Mouse (Mus musculus): ENCODE data around the gene Gab2. TPM values are rescaled to one million over a fixed set of nuclear protein-coding genes. Genes with fewer than 3 reads are reported as not detected.
A peak's percentile ranks its signal among the peaks of the same experiment; 100 is the strongest.

The Gab2 gene
- polyA plus RNA-seq (2016; fragmentation: Nextera tagmentation; extraction: Ambion mirVana), result 15.1 and 17.7 TPM in 2 replicates

DNA sequence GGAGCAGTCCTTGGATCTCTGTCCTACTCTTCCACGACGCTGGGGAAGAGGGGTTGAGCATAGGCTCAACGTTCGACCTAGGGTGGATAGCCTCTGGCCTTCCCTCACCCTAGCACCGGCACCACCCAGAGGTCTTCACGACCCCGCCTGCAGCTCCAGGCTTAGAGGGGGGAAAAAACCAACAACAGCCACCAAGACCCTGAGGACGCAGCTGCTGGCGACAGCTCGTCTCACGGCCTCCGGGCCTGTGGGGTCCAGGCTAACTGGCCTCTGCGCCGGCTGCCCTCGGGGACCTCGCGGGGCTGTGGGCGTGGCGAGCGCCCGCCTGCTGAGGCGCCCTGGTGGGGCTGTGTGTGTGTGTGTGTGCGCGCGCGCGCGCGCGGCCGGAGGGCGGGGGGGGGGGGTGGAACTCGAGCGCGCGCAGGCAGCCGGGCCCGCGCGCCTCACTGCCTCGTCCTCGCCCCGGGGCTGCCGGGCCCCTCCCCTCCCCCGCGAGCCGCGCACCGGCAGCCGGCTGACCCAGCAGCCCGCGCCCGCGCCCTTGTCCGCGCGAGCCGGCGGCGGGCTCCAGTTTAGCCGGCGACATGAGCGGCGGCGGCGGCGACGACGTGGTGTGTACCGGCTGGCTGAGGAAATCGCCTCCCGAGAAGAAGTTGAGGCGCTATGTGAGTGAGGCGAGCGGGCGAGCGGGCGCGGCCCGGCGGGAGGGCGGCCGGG, at the start of gene Gab2:
Gene Gab2 (plus strand): TSS at position 345 of the 717 bp plus-strand sequence.
- peak within 1 kb of the TSS; percentile 94 for H3K4me3 ChIP-seq
- no peaks in the 10 kb centered on the region for H3K36me3 ChIP-seq
- ATAC-seq (ENCODE audit: low FRiP score, low read depth), result peak; percentile 83
- WGBS, result under 1% methylated on average over 68 of the region's 83 CpGs
- peaks cover 16% of the 10 kb centered on the region; the same call in 1 of the 2 replicates for H3K4me1 ChIP-seq
- H3K4me2 ChIP-seq (replicated peaks), result peak within 1 kb of the TSS; percentile 83
- H3K27me3 ChIP-seq (replicated peaks), result no peaks in the 10 kb centered on the region
- H3K27ac ChIP-seq, result peak within 1 kb of the TSS; percentile 80
- H3K9me3 ChIP-seq, result no peaks in the 10 kb centered on the region
- H3K9ac ChIP-seq, result peak within 1 kb of the TSS; percentile 96

- ATAC-seq (ENCODE audit: low FRiP score, low read depth), result no peak
- Histone ChIP-seq H3K27ac (no peak overlapping the region), H3K4me3 (no peak overlapping the region), H3K4me1 (no peaks in the 10 kb centered on the region), H3K9ac (no peak overlapping the region), H3K27me3 (replicated peaks) (no peaks in the 10 kb centered on the region), H3K9me3 (no peaks in the 10 kb centered on the region), H3K4me2 (replicated peaks) (no peak overlapping the region), H3K36me3 (no peaks in the 10 kb centered on the region)
- 87% methylated on average over 2 of the region's 2 CpGs for WGBS
These were observed 49.0 kb upstream of the Gab2 start for GRCm38 (mm10) chr7:97032412-97032811.

DNA sequence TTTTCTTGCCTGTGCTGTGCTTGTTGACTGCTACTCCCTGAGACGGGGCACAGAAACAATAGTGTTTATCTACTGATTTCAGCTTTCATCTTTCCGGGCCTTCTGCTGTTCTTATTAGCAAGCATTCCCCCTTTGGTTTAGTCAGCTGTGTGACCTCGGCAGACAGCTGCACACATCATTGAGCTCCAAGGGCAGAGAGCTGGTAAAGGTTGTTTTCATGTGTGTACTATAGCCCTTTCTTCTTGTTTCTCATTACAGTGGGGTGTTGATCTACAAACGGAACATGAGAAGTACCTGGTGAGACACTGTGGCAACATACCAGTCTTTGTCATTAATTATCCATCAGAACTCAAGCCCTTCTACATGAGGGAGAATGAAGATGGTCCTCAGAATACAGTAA, 41.7 kb upstream of the Gab2 start:
- H3K4me2 ChIP-seq (replicated peaks), result no peak overlapping the region
- no peak for ATAC-seq (ENCODE audit: low FRiP score, low read depth)
- H3K27me3 ChIP-seq (replicated peaks), result no peaks in the 10 kb centered on the region
- H3K4me1 ChIP-seq, result no peaks in the 10 kb centered on the region
- H3K9me3 ChIP-seq, result no peaks in the 10 kb centered on the region
- no peak overlapping the region for H3K27ac ChIP-seq
- no peaks in the 10 kb centered on the region for H3K36me3 ChIP-seq
- WGBS, result 72% methylated on average over 4 of the region's 4 CpGs
- H3K4me3 ChIP-seq, result no peak overlapping the region
- no peak overlapping the region for H3K9ac ChIP-seq

DNA sequence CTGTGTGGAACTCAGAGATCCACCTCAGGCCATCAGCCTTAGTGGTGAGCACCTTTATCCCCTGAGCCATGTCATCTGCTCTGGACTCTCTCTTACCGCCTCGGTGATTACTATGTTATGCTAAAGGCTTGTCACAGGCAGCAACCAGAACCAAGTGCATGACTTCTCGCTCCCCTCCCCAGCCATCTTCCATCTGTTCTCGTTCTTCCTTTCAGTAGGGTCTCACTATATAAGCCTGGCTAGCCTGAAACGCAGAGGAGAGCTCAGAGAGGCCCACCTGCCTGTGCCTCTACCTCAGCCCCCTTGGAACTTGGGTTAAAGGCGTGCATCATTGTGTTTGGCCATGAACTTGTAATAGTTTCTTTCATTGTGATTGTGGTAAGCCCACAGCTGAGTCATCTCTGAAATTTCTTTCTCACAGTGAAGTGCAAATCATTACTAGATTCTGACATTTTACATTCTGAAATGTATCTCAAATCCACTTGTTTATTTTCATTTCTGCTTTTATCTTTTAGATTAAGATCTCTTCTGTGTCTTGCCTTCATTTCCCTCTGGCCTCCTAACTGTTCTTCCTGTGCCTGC, 39.4 kb upstream of the Gab2 start:
- 91% methylated on average over 6 of the region's 6 CpGs for WGBS
- no peak for ATAC-seq (ENCODE audit: low FRiP score, low read depth)
- Histone ChIP-seq H3K36me3 (no peaks in the 10 kb centered on the region), H3K4me3 (no peak overlapping the region), H3K4me1 (no peaks in the 10 kb centered on the region), H3K27ac (no peak overlapping the region), H3K27me3 (replicated peaks) (no peaks in the 10 kb centered on the region), H3K4me2 (replicated peaks) (no peak overlapping the region), H3K9me3 (no peaks in the 10 kb centered on the region), H3K9ac (no peak overlapping the region)

- ATAC-seq (ENCODE audit: low FRiP score, low read depth), result no peak
- Histone ChIP-seq H3K4me3 (no peak overlapping the region), H3K4me2 (replicated peaks) (no peak overlapping the region), H3K27ac (no peak overlapping the region), H3K9ac (no peak overlapping the region), H3K9me3 (no peaks in the 10 kb centered on the region), H3K27me3 (replicated peaks) (no peaks in the 10 kb centered on the region), H3K4me1 (no peaks in the 10 kb centered on the region), H3K36me3 (no peaks in the 10 kb centered on the region)
- WGBS, result 80% methylated on average over 1 of the region's 1 CpGs
These were observed 38.4 kb upstream of the Gab2 start for GRCm38 (mm10) chr7:97042981-97043380.

GRCm38 (mm10) chr7:97060966-97061365, 20.4 kb upstream of the Gab2 start:
- Histone ChIP-seq H3K27me3 (replicated peaks) (no peaks in the 10 kb centered on the region), H3K9me3 (no peaks in the 10 kb centered on the region), H3K36me3 (no peaks in the 10 kb centered on the region), H3K4me2 (replicated peaks) (no peak overlapping the region), H3K4me3 (no peak overlapping the region), H3K9ac (no peak overlapping the region), H3K27ac (no peak overlapping the region), H3K4me1 (no peaks in the 10 kb centered on the region)
- WGBS, result 94% methylated on average over 2 of the region's 2 CpGs
- no peak for ATAC-seq (ENCODE audit: low FRiP score, low read depth)

- no peak for ATAC-seq (ENCODE audit: low FRiP score, low read depth)
- 68% methylated on average over 3 of the region's 3 CpGs for WGBS
- H3K9me3 ChIP-seq, result no peaks in the 10 kb centered on the region
These were observed 9.9 kb upstream of the Gab2 start for GRCm38 (mm10) chr7:97071512-97071911.

GRCm38 (mm10) chr7:97072061-97072460, 9.3 kb upstream of the Gab2 start:
- Histone ChIP-seq H3K4me1 (no peaks in the 10 kb centered on the region), H3K27me3 (replicated peaks) (no peaks in the 10 kb centered on the region), H3K4me2 (replicated peaks) (no peak overlapping the region), H3K4me3 (no peak overlapping the region), H3K36me3 (no peaks in the 10 kb centered on the region), H3K27ac (no peak overlapping the region), H3K9ac (no peak overlapping the region), H3K9me3 (no peaks in the 10 kb centered on the region)
- ATAC-seq (ENCODE audit: low FRiP score, low read depth), result no peak
- 89% methylated on average over 5 of the region's 5 CpGs for WGBS

More at GRCm38 (mm10) chr7:97071512-97071911, 9.9 kb upstream of the Gab2 start:
- Histone ChIP-seq H3K9ac (no peak overlapping the region), H3K4me1 (no peaks in the 10 kb centered on the region), H3K4me3 (no peak overlapping the region), H3K36me3 (no peaks in the 10 kb centered on the region), H3K4me2 (replicated peaks) (no peak overlapping the region), H3K27ac (no peak overlapping the region), H3K27me3 (replicated peaks) (no peaks in the 10 kb centered on the region)

DNA sequence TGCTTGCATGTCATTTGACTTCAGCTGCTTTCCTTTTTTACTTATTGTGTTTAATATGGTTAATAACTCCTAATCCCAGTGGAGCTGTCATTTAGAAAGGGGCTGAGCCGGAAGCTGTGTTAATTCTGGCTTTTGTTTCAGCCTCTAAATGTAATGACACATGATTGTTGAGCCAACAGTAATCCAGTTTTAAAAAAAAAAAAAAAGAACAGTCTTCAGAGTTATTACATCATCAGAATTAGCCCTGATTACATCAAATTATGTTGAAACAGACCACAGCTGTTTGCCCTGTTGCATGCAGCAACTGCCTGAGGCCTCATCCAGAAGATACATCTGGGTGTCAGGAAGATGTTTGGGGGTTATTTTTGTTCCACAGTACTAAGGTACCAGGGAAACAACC, 6.4 kb upstream of the Gab2 start:
- Histone ChIP-seq H3K9ac (no peak overlapping the region), H3K27ac (no peak overlapping the region), H3K9me3 (no peaks in the 10 kb centered on the region), H3K4me2 (replicated peaks) (no peak overlapping the region), H3K4me1 (0 out of 2 replicates have a peak, but pooled peaks cover 2% of the 10 kb centered on the region), H3K36me3 (no peaks in the 10 kb centered on the region), H3K27me3 (replicated peaks) (no peaks in the 10 kb centered on the region), H3K4me3 (no peak overlapping the region)
- 61% methylated on average over 1 of the region's 1 CpGs for WGBS
- no peak for ATAC-seq (ENCODE audit: low FRiP score, low read depth)

DNA sequence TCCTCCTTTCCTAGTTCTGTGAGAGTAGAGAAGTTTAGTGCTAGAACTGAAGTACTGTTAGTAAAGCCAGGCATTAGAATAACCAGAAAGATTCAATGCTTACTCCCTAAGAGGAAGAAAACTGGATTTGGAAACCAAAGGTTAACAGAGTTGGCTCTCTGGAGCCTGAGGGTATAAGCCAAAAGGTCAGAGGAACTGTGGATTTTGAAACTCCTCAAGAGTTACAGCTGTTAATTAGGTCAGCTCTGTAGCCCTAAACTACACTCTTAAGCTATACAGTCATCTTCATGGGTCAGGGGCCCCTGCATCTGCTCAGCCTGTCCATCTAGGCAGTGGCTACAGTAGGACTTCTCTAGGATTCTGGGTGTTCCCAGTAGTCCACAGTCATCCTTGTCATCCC, 4.4 kb upstream of the Gab2 start:
- 0 out of 2 replicates have a peak, but pooled peaks cover 2% of the 10 kb centered on the region for H3K4me1 ChIP-seq
- no peak overlapping the region for H3K4me3 ChIP-seq
- H3K27ac ChIP-seq, result no peak overlapping the region
- H3K27me3 ChIP-seq (replicated peaks), result no peaks in the 10 kb centered on the region
- no peaks in the 10 kb centered on the region for H3K9me3 ChIP-seq
- H3K9ac ChIP-seq, result no peak overlapping the region
- no peaks in the 10 kb centered on the region for H3K36me3 ChIP-seq
- ATAC-seq (ENCODE audit: low FRiP score, low read depth), result no peak
- H3K4me2 ChIP-seq (replicated peaks), result no peak overlapping the region

DNA sequence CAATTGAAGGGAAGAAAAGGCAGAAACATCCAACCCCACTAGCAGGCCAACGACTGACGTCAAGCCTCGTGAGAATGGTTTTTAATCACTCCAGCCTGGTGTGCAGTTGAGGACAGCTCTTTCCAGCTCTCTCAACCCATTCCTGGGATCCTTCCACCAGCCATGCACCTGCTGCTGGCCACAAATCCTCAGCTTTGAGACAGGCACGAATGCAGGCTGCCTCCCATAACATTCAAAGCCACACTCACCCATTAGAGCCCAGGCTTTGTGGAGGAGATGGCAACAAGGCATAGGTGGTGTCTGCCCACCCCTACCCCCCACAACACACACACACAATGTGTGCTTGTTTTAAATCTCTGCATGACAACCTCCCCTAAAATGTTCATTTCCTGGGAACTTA, 2.7 kb upstream of the Gab2 start:
- no peak for ATAC-seq (ENCODE audit: low FRiP score, low read depth)
- Histone ChIP-seq H3K4me2 (replicated peaks) (no peak overlapping the region), H3K9ac (no peak overlapping the region), H3K4me3 (no peak overlapping the region), H3K27ac (no peak overlapping the region), H3K9me3 (no peaks in the 10 kb centered on the region), H3K4me1 (peaks cover 16% of the 10 kb centered on the region; the same call in 1 of the 2 replicates), H3K27me3 (replicated peaks) (no peaks in the 10 kb centered on the region), H3K36me3 (no peaks in the 10 kb centered on the region)
- WGBS, result 23% methylated on average over 4 of the region's 4 CpGs

DNA sequence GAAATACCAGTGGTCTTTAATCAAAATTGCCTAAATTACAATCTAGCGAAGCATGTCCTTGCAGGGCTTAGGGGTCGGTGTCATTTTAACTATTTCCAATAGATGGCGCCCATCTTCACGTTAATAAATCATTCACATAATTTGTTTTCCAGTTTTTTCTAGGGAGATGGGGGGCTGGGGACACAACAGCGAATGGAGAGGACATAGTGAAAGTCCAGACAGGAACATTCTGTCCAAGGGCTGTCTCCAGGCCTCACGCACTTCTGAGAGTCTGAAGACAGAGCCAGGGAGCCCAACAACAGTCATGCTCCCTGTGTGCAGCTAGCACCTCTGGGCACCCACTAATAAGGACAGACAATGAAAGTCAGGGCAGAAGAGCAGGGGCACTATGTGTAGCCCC, 2.2 kb upstream of the Gab2 start:
- Histone ChIP-seq H3K4me2 (replicated peaks) (no peak overlapping the region), H3K27ac (no peak overlapping the region), H3K36me3 (no peaks in the 10 kb centered on the region), H3K4me3 (no peak overlapping the region), H3K9ac (no peak overlapping the region), H3K27me3 (replicated peaks) (no peaks in the 10 kb centered on the region), H3K4me1 (peaks cover 16% of the 10 kb centered on the region; the same call in 1 of the 2 replicates), H3K9me3 (no peaks in the 10 kb centered on the region)
- ATAC-seq (ENCODE audit: low FRiP score, low read depth), result no peak
- 20% methylated on average over 6 of the region's 6 CpGs for WGBS
